Mouse (Mus musculus): ENCODE measurements around the gene 1700007K13Rik.

Gene 1700007K13Rik

GRCm38 (mm10) chr2:28470591-28470990 is 4.5 kb upstream of the 1700007K13Rik start:
- in situ Hi-C loops (cut with MboI; ENCODE audit: low sequenced_read_pairs) = no loop called here

GRCm38 (mm10) chr2:28469461-28469860 is 3.3 kb upstream of the 1700007K13Rik start:
- in situ Hi-C loops (cut with MboI; ENCODE audit: low sequenced_read_pairs) = no loop called here

GRCm38 (mm10) chr2:28468486-28469225 is 2.5 kb upstream of the 1700007K13Rik start:
- in situ Hi-C loops (cut with MboI; ENCODE audit: low sequenced_read_pairs) = no loop called here

GRCm38 (mm10) chr2:28467860-28468485 is 1.8 kb upstream of the 1700007K13Rik start, which contains the start of gene Mrps2:
Gene Mrps2 (plus strand): TSS chr2:28468066.
- in situ Hi-C loops (cut with MboI; ENCODE audit: low sequenced_read_pairs) = no loop called here

GRCm38 (mm10) chr2:28464919-28465318 is 1.2 kb downstream of the 1700007K13Rik start:
- in situ Hi-C loops (cut with MboI; ENCODE audit: low sequenced_read_pairs) = no loop called here

- in situ Hi-C loops (cut with MboI; ENCODE audit: low sequenced_read_pairs) = no loop called here
These were observed 2.2 kb downstream of the 1700007K13Rik start for GRCm38 (mm10) chr2:28463919-28464318.

- in situ Hi-C loops (cut with MboI; ENCODE audit: low sequenced_read_pairs) = no loop called here
These were observed 9.5 kb downstream of the 1700007K13Rik start for GRCm38 (mm10) chr2:28456616-28457015.

- in situ Hi-C loops (cut with MboI; ENCODE audit: low sequenced_read_pairs) = no loop called here
These were observed 12.6 kb downstream of the 1700007K13Rik start for GRCm38 (mm10) chr2:28453539-28453938.

GRCm38 (mm10) chr2:28451663-28452062 is 14.5 kb downstream of the 1700007K13Rik start:
- in situ Hi-C loops (cut with MboI; ENCODE audit: low sequenced_read_pairs) = no loop called here

- in situ Hi-C loops (cut with MboI; ENCODE audit: low sequenced_read_pairs) = no loop called here
These were observed 18.8 kb downstream of the 1700007K13Rik start for GRCm38 (mm10) chr2:28447315-28447670.

- in situ Hi-C loops (cut with MboI; ENCODE audit: low sequenced_read_pairs) = no loop called here
These were observed 19.4 kb downstream of the 1700007K13Rik start, which contains the start of gene Ppp1r26 for GRCm38 (mm10) chr2:28446515-28447314. Gene Ppp1r26 (plus strand): TSS chr2:28446800.

GRCm38 (mm10) chr2:28446181-28446514 is 20.0 kb downstream of the 1700007K13Rik start:
- in situ Hi-C loops (cut with MboI; ENCODE audit: low sequenced_read_pairs) = no loop called here

GRCm38 (mm10) chr2:28445082-28445481 is 21.1 kb downstream of the 1700007K13Rik start:
- in situ Hi-C loops (cut with MboI; ENCODE audit: low sequenced_read_pairs) = no loop called here

- in situ Hi-C loops (cut with MboI; ENCODE audit: low sequenced_read_pairs) = no loop called here
These were observed 25.3 kb downstream of the 1700007K13Rik start for GRCm38 (mm10) chr2:28440842-28441241.

- in situ Hi-C loops (cut with MboI; ENCODE audit: low sequenced_read_pairs) = no loop called here
These were observed 30.7 kb downstream of the 1700007K13Rik start for GRCm38 (mm10) chr2:28435401-28435800.

- in situ Hi-C loops (cut with MboI; ENCODE audit: low sequenced_read_pairs) = no loop called here
These were observed 32.6 kb downstream of the 1700007K13Rik start for GRCm38 (mm10) chr2:28433512-28433911.

GRCm38 (mm10) chr2:28432811-28433210 is 33.3 kb downstream of the 1700007K13Rik start:
- in situ Hi-C loops (cut with MboI; ENCODE audit: low sequenced_read_pairs) = no loop called here

- in situ Hi-C loops (cut with MboI; ENCODE audit: low sequenced_read_pairs) = no loop called here
These were observed 35.3 kb downstream of the 1700007K13Rik start for GRCm38 (mm10) chr2:28430846-28431245.

GRCm38 (mm10) chr2:28427226-28427625 is 38.9 kb downstream of the 1700007K13Rik start:
- in situ Hi-C loops (cut with MboI; ENCODE audit: low sequenced_read_pairs) = no loop called here

- in situ Hi-C loops (cut with MboI; ENCODE audit: low sequenced_read_pairs) = no loop called here
These were observed 43.0 kb downstream of the 1700007K13Rik start for GRCm38 (mm10) chr2:28423167-28423566.

GRCm38 (mm10) chr2:28419898-28420297 is 46.2 kb downstream of the 1700007K13Rik start:
- in situ Hi-C loops (cut with MboI; ENCODE audit: low sequenced_read_pairs) = no loop called here

GRCm38 (mm10) chr2:28418034-28418433 is 48.1 kb downstream of the 1700007K13Rik start:
- in situ Hi-C loops (cut with MboI; ENCODE audit: low sequenced_read_pairs) = no loop called here
